Mouse (Mus musculus): ENCODE data around the gene Paqr4.

DNA sequence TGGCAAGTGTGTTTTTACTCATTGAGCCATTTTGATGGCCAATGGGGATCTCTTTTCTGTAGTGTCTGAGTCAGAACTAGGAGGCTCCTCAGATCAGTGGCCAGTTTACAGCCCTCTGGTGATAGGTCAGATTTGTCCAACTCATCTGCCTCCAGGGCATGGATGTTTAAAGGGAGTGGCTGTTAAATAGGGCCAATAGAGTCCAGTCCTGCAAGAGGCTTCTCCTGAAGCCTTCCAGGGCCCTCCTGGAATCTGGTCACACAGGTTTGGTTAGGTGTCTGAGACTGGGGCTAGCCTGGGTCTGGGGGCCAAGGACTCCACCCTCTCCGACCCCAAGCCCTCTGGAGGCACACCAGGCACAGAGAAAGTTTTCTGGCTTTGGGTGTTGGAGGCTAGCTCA lies 46.2 kb downstream of the Paqr4 start:
- TF ChIP-seq CTCF (IDR thresholded peaks at IDR 0.05; ENCODE audit: borderline replicate concordance, insufficient read depth, low read length), result no peak
- TF ChIP-seq POLR2A (IDR thresholded peaks at IDR 0.05; ENCODE audit: low read depth, low read length), result no peak
